Mouse (Mus musculus): ENCODE data around the gene D5Ertd579e.

The D5Ertd579e gene

DNA sequence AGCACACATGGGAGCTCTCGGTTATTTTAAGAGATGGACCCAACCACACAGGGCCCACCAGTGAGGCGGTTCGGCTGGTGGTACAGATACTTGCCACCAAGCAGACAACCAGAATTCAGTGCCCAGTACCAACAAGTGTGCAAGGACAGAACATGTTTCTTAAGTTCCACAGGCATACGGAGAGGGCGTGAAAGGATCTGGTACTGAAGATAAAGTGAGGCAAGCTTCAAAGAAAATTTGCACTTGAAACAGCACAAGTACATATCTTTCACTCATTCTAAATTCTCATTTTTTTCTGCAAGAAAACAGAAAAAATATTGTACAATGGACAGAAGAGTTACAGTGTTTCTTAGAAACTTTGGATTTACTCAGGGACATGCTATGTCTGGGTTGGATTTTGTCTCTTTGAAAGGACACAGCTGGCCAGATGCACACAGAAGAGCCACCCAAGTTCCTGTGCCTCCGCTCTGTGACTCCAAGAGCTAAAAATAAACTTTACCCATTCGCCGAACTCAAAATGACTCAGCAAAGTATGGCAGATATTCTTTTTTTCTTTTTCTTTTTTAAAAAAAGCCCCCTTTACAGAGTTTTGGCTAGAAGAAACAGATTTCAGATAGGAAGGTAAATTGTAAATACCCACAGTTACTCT, 75.3 kb downstream of the D5Ertd579e start:
- in situ Hi-C loops (cut with MboI, MseI) = loop anchor here (10.0 kb wide), 1 partner anchor 94 kb away; no protein-coding TSS in a partner anchor

DNA sequence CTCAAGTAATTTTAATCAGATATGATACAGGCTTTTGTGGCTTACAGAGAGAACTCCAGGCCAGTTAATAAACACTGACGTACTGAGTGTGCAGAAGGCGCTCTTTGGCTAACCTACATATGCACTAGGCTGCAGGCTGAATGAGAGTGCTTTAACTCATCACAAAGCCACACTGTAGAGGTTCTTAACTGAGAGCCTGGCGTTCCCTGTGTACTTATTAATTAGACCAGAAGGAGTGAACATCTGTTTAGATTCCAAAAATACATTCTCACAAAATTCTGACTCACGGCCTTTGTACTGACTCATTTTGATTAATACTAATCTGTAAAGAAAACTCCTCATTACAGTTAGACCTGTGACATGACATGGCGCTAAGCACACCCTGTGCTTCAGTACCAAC, 76.9 kb downstream of the D5Ertd579e start:
- in situ Hi-C loops (cut with MboI, MseI) = loop anchor here (5.0 kb wide), 1 partner anchor 43 kb away; no protein-coding TSS in a partner anchor

DNA sequence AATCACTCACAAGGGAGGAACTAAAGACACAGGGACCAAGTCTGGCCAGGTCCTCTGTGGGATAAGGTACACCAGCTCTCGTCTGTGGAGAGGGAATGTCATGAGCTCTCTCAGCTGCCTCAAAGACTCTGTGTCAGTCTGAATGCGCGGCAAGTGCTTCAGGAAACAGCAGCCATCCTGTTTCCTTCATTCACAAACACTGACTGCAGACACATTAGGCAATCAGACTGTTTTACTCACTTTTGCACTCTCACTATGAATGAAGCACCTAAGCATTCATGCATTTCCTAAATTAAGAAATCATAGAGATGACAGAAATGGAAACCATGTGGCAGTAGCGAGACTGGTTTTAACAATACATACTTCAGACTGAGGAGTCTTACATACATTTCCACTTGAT, 77.5 kb downstream of the D5Ertd579e start:
- in situ Hi-C loops (cut with MboI, MseI) = loop anchor here (5.0 kb wide), 1 partner anchor 44 kb away; no protein-coding TSS in a partner anchor

DNA sequence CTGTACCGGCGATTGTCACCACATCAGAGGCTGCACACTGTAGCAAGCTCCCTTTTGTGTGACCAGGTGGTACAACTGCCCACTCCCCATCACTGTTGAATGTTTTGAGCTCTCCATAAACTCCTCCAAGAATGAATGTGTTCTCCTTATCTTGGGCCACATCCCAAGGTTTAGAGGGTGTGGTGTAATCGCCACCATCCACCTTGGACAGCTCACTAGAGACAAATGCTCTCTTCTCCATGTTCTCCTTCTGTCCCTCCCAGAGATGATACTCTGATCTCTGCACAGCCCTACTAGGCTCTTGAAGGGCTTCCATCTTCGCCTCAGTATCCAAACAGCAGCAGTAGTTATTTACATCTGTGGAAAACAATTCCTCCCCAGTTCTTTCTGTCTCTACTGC, 81.7 kb downstream of the D5Ertd579e start:
- in situ Hi-C loops (cut with MboI, MseI) = no loop called here

DNA sequence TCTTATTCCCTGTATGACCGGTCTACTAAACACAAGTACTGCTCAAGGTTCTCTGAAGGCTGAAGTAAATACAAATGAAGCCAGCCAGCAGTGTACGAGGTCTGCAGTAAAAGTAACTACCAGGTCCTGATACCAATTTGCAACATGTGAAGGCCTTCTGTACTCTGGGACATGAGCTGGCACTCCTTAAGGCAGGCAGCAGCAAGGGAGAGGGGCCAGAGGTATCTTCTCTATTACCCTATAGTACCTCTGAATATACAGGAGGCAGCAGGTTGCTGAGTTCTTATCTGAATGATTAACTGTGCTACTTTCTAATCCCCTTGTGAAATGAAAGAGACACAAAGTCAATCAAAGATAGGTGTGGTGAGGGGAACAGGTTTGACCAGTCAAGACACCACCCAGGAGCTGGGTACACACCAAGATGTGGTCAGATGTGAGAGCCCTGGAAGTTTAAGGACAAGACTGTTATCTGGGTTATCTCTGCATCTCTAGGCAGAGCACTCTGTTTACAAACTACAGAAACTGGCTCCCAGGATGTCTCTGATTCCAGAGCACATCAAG, 86.8 kb downstream of the D5Ertd579e start:
- in situ Hi-C loops (cut with MboI, MseI) = loop anchor here (10.0 kb wide), 1 partner anchor 76 kb away; no protein-coding TSS in a partner anchor

DNA sequence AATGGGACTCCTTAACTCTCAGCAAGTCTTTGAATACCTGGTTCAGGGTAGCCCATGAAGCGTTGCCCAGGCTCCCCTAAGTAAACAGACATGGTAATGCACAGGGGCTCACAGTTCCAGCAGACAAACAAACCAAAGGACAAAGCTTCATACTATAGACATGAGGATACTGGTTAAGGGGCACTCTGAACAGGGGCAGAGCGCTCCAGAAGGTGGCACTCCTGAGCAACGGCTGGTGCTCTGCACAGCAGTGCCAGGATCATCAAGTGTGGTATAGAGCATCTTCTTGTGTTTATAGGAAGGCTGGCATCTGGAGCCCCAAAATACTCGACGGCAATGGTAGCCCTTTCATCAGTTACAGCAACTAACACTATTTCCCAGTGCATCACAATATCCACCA, 92.8 kb downstream of the D5Ertd579e start:
- in situ Hi-C loops (cut with MboI, MseI) = loop anchor here (5.0 to 10.0 kb wide), 2 partner anchors 82 to 139 kb away; no protein-coding TSS in a partner anchor

DNA sequence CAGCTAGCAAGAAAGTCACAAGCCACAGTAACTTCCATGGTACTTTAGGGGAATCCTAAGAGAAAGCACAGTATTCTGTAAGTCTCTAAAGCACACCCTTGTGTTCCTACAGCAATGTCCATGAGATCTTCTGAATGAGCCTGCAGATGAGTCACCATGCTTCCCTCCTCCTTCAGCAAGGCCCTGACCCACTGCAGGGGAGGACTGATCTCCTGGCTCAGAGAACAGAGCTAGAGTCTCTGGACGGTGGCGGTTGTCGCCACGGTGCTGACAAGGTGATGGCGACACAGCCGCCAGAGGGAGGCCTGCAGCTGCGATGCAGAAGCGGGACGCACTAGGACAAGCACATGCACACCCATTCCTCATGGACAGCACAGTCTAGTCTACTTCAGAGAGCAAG, 93.8 kb downstream of the D5Ertd579e start:
- in situ Hi-C loops (cut with MboI, MseI) = loop anchor here (5.0 to 10.0 kb wide), 2 partner anchors 83 to 140 kb away; no protein-coding TSS in a partner anchor

DNA sequence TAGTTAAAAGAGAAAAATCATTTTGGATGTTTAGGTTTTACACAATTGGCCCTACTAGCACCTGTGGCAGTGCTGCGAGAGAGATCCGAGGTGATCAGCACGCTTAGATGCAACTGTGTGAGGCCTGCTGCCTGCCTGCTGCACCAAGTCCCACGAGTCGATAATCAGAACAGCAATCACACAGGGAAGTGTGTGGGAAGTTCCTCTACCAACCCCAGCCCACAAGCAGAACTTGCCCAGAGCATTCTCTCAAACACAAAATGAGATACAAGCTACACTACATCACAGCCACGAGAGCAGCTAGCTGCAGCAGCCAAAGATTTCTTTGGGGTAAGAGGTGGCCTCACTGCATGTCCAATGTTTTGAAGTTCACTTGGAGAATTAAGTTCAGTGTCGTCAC, 94.3 kb downstream of the D5Ertd579e start:
- in situ Hi-C loops (cut with MboI, MseI) = loop anchor here (5.0 to 10.0 kb wide), 2 partner anchors 83 to 141 kb away; no protein-coding TSS in a partner anchor

DNA sequence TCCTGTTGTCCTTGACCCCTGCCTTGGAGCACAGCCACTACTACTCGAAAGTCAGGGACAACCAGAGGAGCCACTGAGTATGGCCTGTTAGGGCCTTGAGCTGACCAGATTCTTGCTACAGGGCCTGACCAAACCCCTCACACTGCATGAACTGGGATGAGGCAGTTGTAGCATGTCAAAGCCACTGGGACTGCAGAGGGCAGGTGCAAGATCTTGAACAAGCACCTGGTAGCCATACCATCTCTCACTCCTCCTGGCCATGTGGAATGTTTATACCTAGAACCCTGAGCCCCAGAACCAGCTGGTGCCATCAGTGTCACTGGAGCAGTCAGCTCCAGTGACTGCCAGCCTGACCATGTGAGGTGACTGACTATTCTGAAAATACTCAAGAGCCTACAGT, 96.9 kb downstream of the D5Ertd579e start:
- in situ Hi-C loops (cut with MboI, MseI) = no loop called here

DNA sequence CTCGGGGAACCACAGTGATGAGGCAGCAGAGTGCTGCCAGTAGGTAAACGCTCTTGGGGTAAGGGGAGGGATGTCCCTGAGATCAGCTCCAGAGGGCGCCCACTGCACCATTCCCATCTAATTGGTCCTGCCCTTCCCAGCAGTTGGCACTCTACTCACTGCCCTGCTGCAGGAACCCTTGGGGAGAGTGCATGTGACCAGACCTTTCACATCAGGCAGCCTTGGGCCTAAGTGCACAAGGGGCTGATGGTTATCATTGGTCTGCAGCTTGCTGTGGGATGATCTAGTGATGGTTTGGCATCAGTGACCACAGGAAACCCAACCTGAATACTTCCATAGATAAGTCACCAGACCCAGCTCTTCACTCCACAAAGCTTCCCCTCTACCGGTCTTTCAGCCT, 98.2 kb downstream of the D5Ertd579e start:
- in situ Hi-C loops (cut with MboI, MseI) = no loop called here

DNA sequence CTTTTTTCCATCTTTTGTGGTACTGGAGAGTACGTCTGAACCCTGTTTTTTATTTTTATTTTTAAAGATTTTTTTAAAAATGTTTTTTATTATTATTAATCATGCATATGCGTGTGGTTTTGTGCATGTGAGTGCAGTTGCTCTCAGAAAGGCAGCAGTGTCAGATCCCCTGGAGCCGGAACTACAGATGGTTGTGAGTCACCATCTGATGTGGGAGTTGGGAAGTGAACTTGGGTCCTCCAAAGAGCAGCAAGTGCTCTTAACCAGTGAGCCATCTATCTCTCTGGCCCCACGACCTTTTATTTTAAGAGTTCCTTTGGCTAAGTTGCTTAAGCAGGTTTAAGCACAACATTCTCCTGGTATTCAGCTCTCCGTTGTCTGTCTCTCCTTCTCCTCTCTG, 99.6 kb downstream of the D5Ertd579e start:
- in situ Hi-C loops (cut with MboI, MseI) = no loop called here

DNA sequence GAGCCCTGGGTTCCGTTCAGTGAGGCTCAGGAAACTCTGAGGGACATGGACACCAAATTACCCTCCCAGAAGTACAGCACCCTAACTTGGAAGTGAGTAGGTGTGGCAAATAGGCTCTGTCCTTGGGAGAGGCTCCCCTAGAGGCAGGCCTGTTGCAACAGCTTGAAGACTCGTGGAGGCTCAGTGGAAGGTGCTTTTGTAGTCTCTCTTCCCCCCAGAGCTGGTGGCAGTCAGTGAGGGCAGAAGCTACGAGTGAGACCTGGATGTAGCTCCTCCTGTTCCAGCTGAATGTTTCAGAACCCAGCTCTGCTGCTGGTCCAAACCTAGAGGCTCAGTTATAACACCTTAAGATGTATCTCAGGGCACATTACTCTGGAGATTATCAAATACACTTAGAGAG, 100.7 kb downstream of the D5Ertd579e start:
- in situ Hi-C loops (cut with MboI, MseI) = no loop called here

DNA sequence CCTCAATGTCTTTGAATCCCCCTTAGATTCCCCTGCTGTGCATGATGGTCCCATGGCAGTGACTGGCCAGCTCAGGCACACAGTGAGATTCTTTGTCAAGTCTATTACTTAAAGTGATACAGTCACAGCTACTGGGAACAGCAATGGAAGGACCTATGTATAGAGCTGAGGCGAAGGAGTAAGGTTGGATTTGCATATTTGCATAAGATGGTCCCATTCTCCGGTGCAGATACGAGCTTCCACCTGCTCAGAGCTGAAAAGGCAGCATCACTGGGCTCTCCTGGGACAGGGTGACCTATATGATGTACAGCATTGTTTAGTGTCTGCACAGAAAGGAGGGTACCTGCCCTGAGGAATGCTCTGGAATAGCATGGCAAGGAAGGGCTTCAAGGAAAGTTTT, 101.5 kb downstream of the D5Ertd579e start:
- in situ Hi-C loops (cut with MboI, MseI) = no loop called here

DNA sequence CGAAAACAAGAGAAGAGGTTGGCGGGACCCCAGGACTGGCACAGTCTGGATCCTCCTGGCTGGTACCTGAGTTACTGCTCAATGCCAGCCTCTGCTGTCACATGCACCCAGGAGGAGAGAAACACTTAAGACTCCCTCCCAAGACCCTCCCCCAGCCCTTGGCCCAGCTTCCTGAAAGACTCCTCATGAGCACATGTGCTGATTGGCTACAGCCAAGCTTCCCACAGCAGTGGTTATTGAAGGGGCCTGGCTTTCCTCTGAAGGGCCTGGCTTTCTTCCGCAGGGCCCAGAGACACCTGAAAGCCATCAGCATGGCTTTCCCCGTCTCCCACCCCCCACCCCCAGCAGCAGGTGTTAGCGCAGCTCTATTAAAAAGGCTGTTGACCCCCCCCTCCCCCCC, 102.6 kb downstream of the D5Ertd579e start, which contains the start of gene Tbc1d14:
Gene Tbc1d14 (minus strand): TSS at position 101 of the 400 bp plus-strand sequence.
- in situ Hi-C loops (cut with MboI, MseI) = no loop called here

DNA sequence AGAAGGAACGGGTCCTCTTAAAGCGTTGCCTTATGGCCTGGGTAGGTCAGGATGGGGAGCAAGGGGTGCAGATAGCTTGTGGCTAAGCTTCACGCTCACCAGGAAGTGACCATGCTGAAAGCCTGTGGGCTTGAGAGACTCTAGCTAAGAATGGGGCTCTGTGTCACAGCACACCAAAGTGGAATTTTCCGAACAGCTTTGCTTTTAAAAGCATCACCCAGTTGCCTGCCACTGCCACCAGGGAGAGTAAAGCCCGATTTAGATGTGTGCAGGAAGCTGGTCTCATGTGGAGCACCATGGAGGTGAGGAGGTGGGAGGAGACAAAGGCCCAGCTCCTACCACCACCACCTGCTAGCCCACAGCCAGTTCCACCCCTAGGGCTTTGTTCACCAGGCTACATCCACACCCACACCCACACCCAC, 105.3 kb downstream of the D5Ertd579e start:
- in situ Hi-C loops (cut with MboI, MseI) = no loop called here

DNA sequence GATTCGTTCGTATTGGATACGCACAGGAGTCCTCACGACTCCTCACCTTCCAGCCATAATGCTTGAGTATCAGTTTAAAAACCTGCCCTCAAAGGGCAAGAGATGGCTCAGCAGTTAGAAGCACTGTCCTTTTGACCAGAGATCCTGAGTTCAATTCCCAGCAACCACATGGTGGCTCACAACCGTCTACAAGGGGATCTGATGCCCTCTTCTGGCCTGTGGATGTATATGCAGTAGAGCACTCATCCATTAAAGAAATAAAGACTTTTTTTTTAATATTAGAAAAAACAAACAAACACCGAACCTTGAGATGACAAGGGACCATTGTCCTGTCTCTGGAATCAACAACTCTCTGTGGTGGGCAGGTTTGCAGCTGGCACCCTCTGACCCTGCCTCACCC, 111.5 kb downstream of the D5Ertd579e start:
- in situ Hi-C loops (cut with MboI, MseI) = loop anchor here (5.0 kb wide), 2 partner anchors 52 to 122 kb away; partner anchors contain the start of gene Grpel1

DNA sequence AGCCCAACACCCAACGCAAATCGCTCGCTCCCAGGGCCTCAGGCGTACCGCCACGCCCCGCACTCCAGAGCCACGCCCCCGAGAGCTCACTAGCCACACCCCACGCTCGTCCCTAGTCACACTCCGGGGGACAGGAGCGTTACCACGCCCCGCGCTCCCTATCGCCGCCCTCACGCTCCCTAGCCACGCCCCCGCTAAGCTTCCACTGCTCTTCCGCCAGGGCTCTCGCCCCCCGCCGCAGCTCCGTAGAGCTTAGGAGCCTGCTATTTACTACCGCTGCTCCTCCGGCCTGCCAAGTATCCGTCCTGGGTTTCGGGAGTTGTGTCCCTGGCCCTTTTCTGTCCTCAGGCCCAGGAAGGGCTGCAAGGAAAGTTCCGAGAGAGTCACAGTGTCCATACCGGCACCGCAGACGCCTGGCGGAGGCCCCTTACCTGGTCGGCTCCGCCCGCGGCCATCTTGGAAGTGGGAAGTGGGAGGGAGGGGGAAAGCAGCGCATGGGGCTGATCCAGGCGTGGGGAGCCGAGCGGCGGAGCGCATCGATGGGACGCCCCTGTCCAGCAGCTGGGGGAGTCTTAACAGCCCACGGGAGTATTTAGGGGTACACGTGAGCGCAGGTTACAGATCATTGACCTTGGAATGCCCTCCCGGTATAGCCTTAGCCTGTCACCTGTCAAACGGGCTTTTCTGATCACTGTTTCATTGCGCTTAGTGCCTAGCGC, 113.7 kb downstream of the D5Ertd579e start:
- in situ Hi-C loops (cut with MboI, MseI) = loop anchor here (5.0 kb wide), 2 partner anchors 50 to 120 kb away; partner anchors contain the start of gene Grpel1

DNA sequence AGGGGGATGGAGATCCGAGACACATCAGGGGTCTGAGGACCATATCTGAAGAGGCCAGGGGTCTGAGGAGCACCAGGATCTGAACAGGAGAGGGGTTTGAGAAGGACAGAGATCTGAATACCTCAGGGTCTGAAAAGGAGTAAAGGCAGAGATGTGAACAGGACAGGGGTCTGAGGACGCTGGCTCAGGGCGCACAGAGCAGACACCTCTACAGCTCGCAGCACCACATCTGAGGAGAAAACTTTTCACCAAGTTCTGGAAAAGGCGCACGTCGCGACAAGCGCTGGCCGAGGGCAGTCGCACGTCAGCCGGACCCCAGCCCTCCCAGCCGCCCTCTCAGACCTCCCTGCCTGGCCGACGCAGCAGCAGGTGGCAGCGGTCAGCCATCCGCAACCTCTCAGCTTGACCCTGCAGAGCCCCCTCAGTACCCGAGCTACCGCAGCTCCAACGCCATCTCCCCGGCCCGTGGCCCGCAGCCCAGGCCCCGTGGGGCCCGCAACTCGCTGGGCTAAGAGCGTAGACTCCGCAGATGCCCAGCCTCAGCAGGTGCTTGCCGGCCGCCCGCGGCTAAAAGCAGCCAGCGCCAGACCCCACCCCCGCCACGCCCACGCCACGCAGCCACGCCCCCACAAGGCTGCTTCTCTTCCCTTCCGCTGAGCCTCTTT, 114.4 kb downstream of the D5Ertd579e start:
- in situ Hi-C loops (cut with MboI, MseI) = loop anchor here (5.0 kb wide), 2 partner anchors 49 to 119 kb away; partner anchors contain the start of gene Grpel1

DNA sequence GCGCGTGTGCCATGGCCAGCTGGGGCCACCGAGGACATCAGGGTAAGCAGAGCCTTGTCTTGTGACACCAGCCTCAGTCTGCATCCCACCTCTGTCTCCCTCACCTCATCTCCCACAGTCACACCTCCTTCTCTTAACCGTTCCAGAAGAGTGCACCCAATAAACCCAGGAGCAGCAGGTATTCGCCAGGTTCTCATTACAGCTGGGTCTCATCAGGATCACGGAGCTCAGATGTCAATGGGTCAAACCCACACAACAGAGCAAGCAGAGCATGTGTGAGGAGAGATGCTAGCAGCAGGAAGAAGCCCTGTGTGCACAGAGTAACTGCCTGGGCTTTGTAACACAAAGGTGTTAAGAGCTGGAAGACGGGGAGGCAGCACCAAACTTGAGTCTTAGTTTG, 115.9 kb downstream of the D5Ertd579e start:
- in situ Hi-C loops (cut with MboI, MseI) = loop anchor here (5.0 kb wide), 2 partner anchors 48 to 118 kb away; partner anchors contain the start of gene Grpel1

DNA sequence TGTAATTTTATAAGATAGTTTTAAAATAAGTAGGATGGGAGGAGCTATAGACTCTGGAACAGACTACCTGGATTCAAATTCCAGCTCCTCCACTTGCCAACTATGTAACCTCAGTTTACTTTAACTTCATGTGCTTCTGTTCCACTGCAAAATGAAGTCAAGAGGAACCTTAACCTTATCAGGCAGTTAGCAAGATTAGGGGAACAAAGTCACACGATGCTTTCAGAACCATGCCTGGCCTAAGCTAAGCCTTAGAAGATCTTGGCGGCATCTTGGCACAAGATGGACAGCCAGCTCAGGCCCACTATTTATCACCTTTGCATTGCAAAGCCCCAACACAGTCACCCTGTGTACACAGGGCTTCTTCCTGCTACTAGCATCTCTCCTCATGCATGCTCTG, 116.8 kb downstream of the D5Ertd579e start:
- in situ Hi-C loops (cut with MboI, MseI) = no loop called here

DNA sequence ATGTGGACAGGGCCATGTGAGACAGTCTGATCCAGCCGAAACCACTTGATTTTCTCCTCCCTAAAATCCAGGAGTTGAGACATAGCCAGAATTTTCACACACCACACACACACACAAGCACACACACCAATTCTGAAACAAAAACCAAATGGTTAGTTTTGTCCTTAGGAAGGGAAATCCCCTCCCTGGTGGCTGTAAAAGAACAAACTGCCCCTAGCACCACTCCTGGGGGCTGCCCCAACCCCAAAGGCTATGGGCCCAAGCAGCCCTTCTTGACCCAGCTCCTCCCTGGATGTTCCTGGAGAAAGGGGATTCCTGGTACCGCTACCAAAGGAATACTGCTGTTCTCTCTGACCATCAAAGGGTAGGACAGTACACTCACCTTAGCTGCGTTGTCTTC, 119.4 kb downstream of the D5Ertd579e start:
- in situ Hi-C loops (cut with MboI, MseI) = no loop called here

DNA sequence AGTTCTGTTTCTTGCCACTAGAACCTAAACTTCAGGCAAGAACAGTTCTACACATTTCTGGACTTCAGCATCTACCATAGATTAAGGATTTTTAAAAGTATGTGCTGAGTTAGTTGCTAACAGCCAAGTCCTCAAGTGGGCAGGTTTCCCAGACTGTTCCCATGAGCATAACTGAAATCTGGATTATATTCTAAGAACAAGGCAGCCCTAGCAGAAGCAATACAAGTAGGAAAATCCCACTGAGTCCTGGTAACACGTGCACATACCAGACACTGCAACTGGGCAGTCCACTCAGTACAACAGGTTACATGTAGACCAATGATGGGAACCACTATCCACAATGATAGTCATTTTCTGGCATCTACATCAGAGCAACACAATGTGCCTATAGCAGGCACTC, 120.1 kb downstream of the D5Ertd579e start:
- in situ Hi-C loops (cut with MboI, MseI) = no loop called here

All from T-helper 2 cell (primary cell).